Mouse (Mus musculus) G1E (cell line): Measurements from ENCODE around the gene Irf2. TPM values are rescaled to one million over a fixed set of nuclear protein-coding genes. Genes with fewer than 3 reads are reported as not detected.
A peak's percentile ranks its signal among the peaks of the same experiment; 100 is the strongest.

ENCODE experiments used
- ATAC-seq: 2 replicates; pipeline ENCODE4 v1.8.0; 2016; ENCODE audit warnings: mild to moderate bottlenecking; ENCODE audit not compliant: insufficient number of reproducible peaks, poor library complexity, low FRiP score, severe bottlenecking; ENCODE audit errors: extremely low read depth
- DNase-seq: peaks from one replicate; pipeline ENCODE4 v3.0.0; 2012; ENCODE audit warnings: low spot score
- H3K27me3 ChIP-seq: 2 replicates; pipeline ENCODE4 v1.6.1; 2012; ENCODE audit warnings: mild to moderate bottlenecking, low read length, inconsistent platforms; ENCODE audit not compliant: insufficient read depth
- H3K36me3 ChIP-seq: replicated peaks from 2 replicates; pipeline ENCODE3; 2012; ENCODE audit warnings: mild to moderate bottlenecking, inconsistent platforms
- H3K4me1 ChIP-seq: 2 replicates; pipeline ENCODE4 v1.6.1; 2012; ENCODE audit warnings: low read depth, low read length, inconsistent platforms, mixed read lengths; ENCODE audit not compliant: insufficient read depth
- H3K4me3 ChIP-seq: 2 replicates; pipeline ENCODE4 v1.5.1; 2012; ENCODE audit warnings: low read depth, mild to moderate bottlenecking, inconsistent platforms, low read length, moderate library complexity, mixed read lengths
- H3K9me3 ChIP-seq: replicated peaks from 2 replicates; pipeline ENCODE4 v1.6.1; 2012; ENCODE audit warnings: inconsistent platforms
- CTCF ChIP-seq: IDR thresholded peaks from 2 replicates; pipeline ENCODE4 v1.5.1; 2012; ENCODE audit warnings: low read depth, low read length, inconsistent platforms, mixed read lengths
- GATA1 ChIP-seq: IDR thresholded peaks from 2 replicates; pipeline ENCODE4 v1.6.1; 2012; ENCODE audit warnings: borderline replicate concordance, low read length, inconsistent platforms, mixed read lengths
- GATA2 ChIP-seq: IDR thresholded peaks from 2 replicates; pipeline ENCODE4 v1.6.1; 2012; ENCODE audit warnings: low read depth, low read length, inconsistent platforms, borderline replicate concordance
- POLR2AphosphoS5 ChIP-seq: IDR thresholded peaks from 2 replicates; pipeline ENCODE4 v1.6.1; 2012; ENCODE audit warnings: low read depth, low read length, inconsistent platforms; ENCODE audit not compliant: insufficient replicate concordance
- TAL1 ChIP-seq: conservative IDR thresholded peaks from 2 replicates; pipeline ENCODE4 v1.6.1; 2012; ENCODE audit warnings: low read depth, low read length, inconsistent platforms, mixed read lengths
- polyA plus RNA-seq: library from polyadenylated mRNA; stranded (reverse); fragments of >175 nt; gene quantifications from 2 replicates; pipeline ENCODE4 v1.2.3, GENCODE M21; 2012
- total RNA-seq, 2 experiments: library from RNA; stranded (forward) in 1 of 2; stranded (reverse) in 1 of 2; fragments of 200-1000 nt in 1 of 2; fragments of >200 nt in 1 of 2; fragmentation: Nextera tagmentation in 1 of 2; gene quantifications; 2 replicates each; pipeline ENCODE4 v1.2.3; 2014 to 2017

The Irf2 gene
- total and polyA plus RNA-seq, 3 experiments = 13.4 to 111 (median 16.3) TPM

DNA sequence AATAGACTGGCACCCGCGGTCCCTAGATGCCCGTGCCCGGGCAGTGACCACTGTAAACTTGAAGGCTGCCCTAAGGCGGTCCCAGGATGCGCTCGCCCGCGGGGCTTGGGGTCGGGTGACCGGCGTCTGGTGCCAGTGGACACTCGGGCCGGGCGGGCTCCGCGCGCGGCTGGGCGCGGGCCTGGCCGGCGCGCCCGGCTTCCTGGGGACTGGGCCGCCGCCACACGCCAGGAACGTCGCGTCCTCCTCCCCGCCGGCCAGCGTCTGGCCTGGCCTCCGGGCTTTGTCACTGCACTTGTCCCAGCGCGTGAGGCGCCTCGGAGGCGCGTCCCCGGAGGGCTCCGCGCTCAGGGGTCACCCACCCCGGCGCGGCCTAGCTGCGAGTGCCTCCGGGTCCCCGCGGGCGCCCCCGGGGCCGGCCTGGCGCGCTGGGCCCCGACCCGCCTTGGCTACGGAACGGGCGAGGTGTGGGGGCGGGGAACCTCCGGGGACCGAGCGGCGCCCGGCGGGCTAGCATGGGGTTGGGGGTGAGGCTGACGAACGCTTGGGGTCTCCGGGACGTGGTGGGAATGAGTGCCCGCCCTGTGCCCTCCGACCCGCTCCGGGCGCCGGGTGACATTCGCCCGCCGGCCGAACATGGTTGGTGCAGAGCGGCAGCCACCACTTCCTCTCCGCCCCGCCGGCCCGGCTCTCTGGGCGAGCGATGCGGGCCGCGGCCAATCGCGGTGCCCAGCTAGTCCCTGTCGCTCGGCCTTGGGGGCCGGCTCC lies 1.2 kb downstream of the Irf2 start:
- Histone ChIP-seq H3K4me3 (peak overlapping the region; percentile 93), H3K27me3 (no peaks in the 10 kb centered on the region), H3K4me1 (peaks cover 46% of the 10 kb centered on the region), H3K36me3 (peaks cover 9% of the 10 kb centered on the region), H3K9me3 (no peaks in the 10 kb centered on the region; the same call in 1 of the 2 replicates)
- ATAC-seq (no peak), DNase-seq (peak; percentile 70)
- TF ChIP-seq GATA2 (no peak), CTCF (no peak), TAL1 (no peak), GATA1 (no peak)

GRCm38 (mm10) chr8:46741281-46741791 lies 1.8 kb downstream of the Irf2 start:
- peaks cover 51% of the 10 kb centered on the region for H3K4me1 ChIP-seq
- no peak for ATAC-seq
- peak; percentile 41 for DNase-seq

DNA sequence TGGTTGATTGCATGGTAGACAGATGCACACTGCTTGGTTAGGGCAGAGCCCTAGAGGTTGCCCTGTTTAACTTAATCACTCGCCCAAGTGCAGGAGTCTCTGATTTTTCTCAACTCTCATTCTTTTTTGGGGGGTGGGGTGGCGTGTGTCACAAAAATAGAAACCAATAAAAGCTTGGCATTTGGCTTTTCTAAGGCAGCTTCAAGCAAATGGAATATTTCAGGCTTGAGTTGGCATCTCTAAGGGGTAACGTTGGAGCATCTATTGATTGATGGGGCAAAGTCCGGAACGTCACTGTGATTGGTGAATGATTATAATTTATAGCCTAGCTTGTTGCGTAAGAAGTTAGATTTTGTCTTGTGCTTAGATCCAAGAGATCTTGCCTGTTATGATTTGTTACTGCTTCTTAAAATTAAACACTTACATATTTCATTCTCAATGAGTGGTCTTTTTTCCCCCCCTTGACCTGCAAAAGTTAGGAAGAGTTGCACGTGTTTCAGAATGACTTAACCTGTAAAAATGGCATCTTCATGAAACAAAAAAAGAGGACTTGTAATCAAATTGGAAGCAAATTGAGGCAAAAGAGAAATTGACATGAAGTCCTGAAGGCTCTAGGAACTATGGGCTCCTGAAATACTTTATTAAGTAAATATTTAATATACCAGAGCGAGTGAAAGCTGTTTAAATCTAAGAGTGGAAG lies 2.6 kb downstream of the Irf2 start:
- DNase-seq (no peak), ATAC-seq (no peak)
- peaks cover 51% of the 10 kb centered on the region for H3K4me1 ChIP-seq
- H3K36me3 ChIP-seq = peaks cover 15% of the 10 kb centered on the region
- H3K4me3 ChIP-seq = peak overlapping the region; percentile 93; the same call in 1 of the 2 replicates
- no peak for TF ChIP-seq GATA2
- TF ChIP-seq POLR2AphosphoS5 = no peak
- TF ChIP-seq GATA1 = no peak
- TF ChIP-seq CTCF = no peak
- no peak for TF ChIP-seq TAL1
- no peaks in the 10 kb centered on the region for H3K9me3 ChIP-seq
- no peaks in the 10 kb centered on the region for H3K27me3 ChIP-seq

More at GRCm38 (mm10) chr8:46741281-46741791, 1.8 kb downstream of the Irf2 start:
- TF ChIP-seq CTCF (no peak), POLR2AphosphoS5 (no peak), GATA1 (no peak), GATA2 (no peak), TAL1 (no peak)
- H3K36me3 ChIP-seq = peaks cover 14% of the 10 kb centered on the region
- H3K9me3 ChIP-seq = no peaks in the 10 kb centered on the region; the same call in 1 of the 2 replicates
- H3K4me3 ChIP-seq = peak overlapping the region; percentile 93
- no peaks in the 10 kb centered on the region for H3K27me3 ChIP-seq

DNA sequence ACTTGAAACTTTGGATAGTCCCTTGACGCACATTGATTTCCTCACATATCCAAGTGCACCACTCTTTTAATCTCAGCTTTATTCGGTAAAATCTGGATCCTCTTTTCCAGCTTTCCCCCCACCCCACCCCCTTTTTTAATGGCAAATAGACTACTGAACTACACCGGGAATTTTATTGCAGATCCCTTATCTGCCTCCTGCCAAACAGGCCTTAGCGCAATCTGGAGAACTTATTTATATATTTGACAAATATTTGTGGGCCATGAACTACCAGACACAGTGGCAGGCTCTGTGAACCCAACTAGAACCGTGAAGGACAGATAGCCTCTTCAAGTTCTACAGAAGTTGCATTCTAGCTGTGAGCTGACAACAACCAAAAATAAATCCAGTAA lies 3.2 kb downstream of the Irf2 start:
- no peaks in the 10 kb centered on the region for H3K9me3 ChIP-seq
- H3K4me1 ChIP-seq = peaks cover 50% of the 10 kb centered on the region
- no peak for TF ChIP-seq TAL1
- no peak for TF ChIP-seq GATA1
- no peak for TF ChIP-seq CTCF
- TF ChIP-seq POLR2AphosphoS5 = no peak
- TF ChIP-seq GATA2 = no peak
- no peaks in the 10 kb centered on the region for H3K27me3 ChIP-seq
- DNase-seq (no peak), ATAC-seq (no peak)
- no peak overlapping the region for H3K4me3 ChIP-seq
- peaks cover 20% of the 10 kb centered on the region for H3K36me3 ChIP-seq

DNA sequence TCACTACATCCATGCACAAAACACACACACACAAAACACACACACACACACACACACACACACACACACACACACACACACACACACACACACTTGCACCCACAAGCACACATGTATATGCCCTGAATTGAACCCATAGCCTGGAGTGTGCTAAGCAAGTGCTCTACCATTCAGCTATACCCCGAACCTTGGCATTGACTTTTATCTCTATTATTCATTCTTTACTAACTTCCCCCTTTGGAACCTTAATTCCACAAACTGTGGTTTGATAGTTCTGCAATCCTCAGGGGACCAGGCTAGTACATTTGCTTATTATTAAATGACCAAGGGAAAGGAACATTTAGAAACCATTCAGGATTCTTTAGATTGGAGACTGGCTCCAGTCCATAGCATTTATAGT lies 5.9 kb downstream of the Irf2 start:
- Histone ChIP-seq H3K4me3 (no peak overlapping the region), H3K36me3 (peaks cover 38% of the 10 kb centered on the region), H3K9me3 (no peaks in the 10 kb centered on the region), H3K27me3 (no peaks in the 10 kb centered on the region), H3K4me1 (peaks cover 55% of the 10 kb centered on the region)
- no peak for DNase-seq
- TF ChIP-seq GATA1 = no peak
- no peak for TF ChIP-seq CTCF
- TF ChIP-seq TAL1 = no peak
- no peak for TF ChIP-seq GATA2
- TF ChIP-seq POLR2AphosphoS5 = no peak
- ATAC-seq = no peak

- Histone ChIP-seq H3K36me3 (peaks cover 46% of the 10 kb centered on the region), H3K4me1 (peaks cover 52% of the 10 kb centered on the region)
- DNase-seq = no peak
These were observed 7.9 kb downstream of the Irf2 start for GRCm38 (mm10) chr8:46747311-46747980.

More at GRCm38 (mm10) chr8:46747311-46747980, 7.9 kb downstream of the Irf2 start:
- Histone ChIP-seq H3K27me3 (no peaks in the 10 kb centered on the region), H3K9me3 (no peaks in the 10 kb centered on the region), H3K4me3 (no peak overlapping the region)
- no peak for TF ChIP-seq GATA1
- no peak for TF ChIP-seq CTCF
- TF ChIP-seq GATA2 = no peak
- no peak for TF ChIP-seq TAL1
- ATAC-seq = no peak
